Comparison of ENCODE assay signal across 8 mouse cellular contexts in genomic region chr2:116021046-116021445, GRCm38 (mm10). TPM values are rescaled to one million over a fixed set of nuclear protein-coding genes. Genes with fewer than 3 reads are reported as not detected.
DNase-seq lines count a peak whose midpoint lies in the region; ATAC-seq lines count a peak whose summit lies in the region.

No protein-coding gene starts in this region.

- intact Hi-C loops in left cerebral cortex, postnatal 25 days (cut with DNase I) = no loop called here

- peak overlapping the region; percentile 90 for H3K27ac ChIP-seq in forebrain, embryonic 11.5 days (ENCODE audit: low read depth, low read length)
- peak overlapping the region; percentile 55 for H3K27ac ChIP-seq in kidney, embryonic 16.5 days (ENCODE audit: low read length)
- H3K27ac ChIP-seq in midbrain, embryonic 11.5 days (ENCODE audit: low read depth, low read length) = peak overlapping the region; percentile 86

- no peak overlapping the region for H3K4me3 ChIP-seq in forebrain, embryonic 11.5 days (ENCODE audit: low read depth, low read length)
- no peak overlapping the region for H3K4me3 ChIP-seq in kidney, embryonic 16.5 days (ENCODE audit: low read length)
- no peak overlapping the region for H3K4me3 ChIP-seq in midbrain, embryonic 11.5 days (ENCODE audit: low read depth, low read length)

- H3K4me1 ChIP-seq in forebrain, embryonic 11.5 days (replicated peaks; ENCODE audit: control insufficient read depth, insufficient read depth, low read length) = peaks cover 26% of the 10 kb centered on the region
- peaks cover 40% of the 10 kb centered on the region for H3K4me1 ChIP-seq in kidney, embryonic 16.5 days (ENCODE audit: insufficient read depth, low read length)
- peaks cover 33% of the 10 kb centered on the region for H3K4me1 ChIP-seq in midbrain, embryonic 11.5 days (ENCODE audit: control insufficient read depth, insufficient read depth, low read length)

- H3K9me3 ChIP-seq in forebrain, embryonic 11.5 days (ENCODE audit: control insufficient read depth, low read length) = no peaks in the 10 kb centered on the region
- H3K9me3 ChIP-seq in kidney, embryonic 16.5 days (ENCODE audit: low read length) = no peaks in the 10 kb centered on the region
- H3K9me3 ChIP-seq in midbrain, embryonic 11.5 days (ENCODE audit: control insufficient read depth, low read length) = no peaks in the 10 kb centered on the region

- peak; percentile 94 for DNase-seq in R1 (ENCODE audit: low read depth, low spot score)
- DNase-seq in forebrain, embryonic 11.5 days (ENCODE audit: low spot score) = no peak
- peak; percentile 94 for DNase-seq in midbrain, embryonic 11.5 days (ENCODE audit: low spot score, missing footprints)
- no peak for DNase-seq in testis, postnatal 10 days (ENCODE audit: low spot score)
- no peak for DNase-seq in left cerebral cortex, postnatal 25 days (ENCODE audit: low spot score in 2 of 2)
- DNase-seq in testis, postnatal 14 days (ENCODE audit: low spot score) = no peak
- no peak for DNase-seq in right cerebral cortex, postnatal 36 days (ENCODE audit: low spot score in 2 of 2)

- WGBS in forebrain, embryonic 11.5 days = under 1% methylated on average over 9 of the region's 9 CpGs
- 7% methylated on average over 9 of the region's 9 CpGs for WGBS in kidney, embryonic 16.5 days
- under 1% methylated on average over 9 of the region's 9 CpGs for WGBS in midbrain, embryonic 11.5 days

- H3K9ac ChIP-seq in forebrain, embryonic 11.5 days (ENCODE audit: low read length) = peak overlapping the region; percentile 39
- peak overlapping the region; percentile 37; the same call in 1 of the 2 replicates for H3K9ac ChIP-seq in kidney, embryonic 16.5 days (replicated peaks; ENCODE audit: low read length)
- H3K9ac ChIP-seq in midbrain, embryonic 11.5 days (ENCODE audit: low read length) = peak overlapping the region; percentile 38

- no peak; the same call in 1 of the 2 replicates for ATAC-seq in forebrain, embryonic 11.5 days (replicated peaks; ENCODE audit: low FRiP score)
- peak; percentile 61; the same call in 1 of the 2 replicates for ATAC-seq in kidney, embryonic 16.5 days (ENCODE audit: low FRiP score, low TSS enrichment)
- ATAC-seq in midbrain, embryonic 11.5 days (ENCODE audit: low FRiP score) = peak; percentile 51

- no peaks in the 10 kb centered on the region for H3K27me3 ChIP-seq in forebrain, embryonic 11.5 days (ENCODE audit: control insufficient read depth, insufficient read depth, low read length)
- H3K27me3 ChIP-seq in kidney, embryonic 16.5 days (ENCODE audit: insufficient read depth, low read length) = no peaks in the 10 kb centered on the region
- H3K27me3 ChIP-seq in midbrain, embryonic 11.5 days (ENCODE audit: control insufficient read depth, insufficient read depth, low read length) = no peaks in the 10 kb centered on the region

- no peaks in the 10 kb centered on the region for H3K36me3 ChIP-seq in forebrain, embryonic 11.5 days (ENCODE audit: control insufficient read depth, insufficient read depth, low read length)
- peaks cover 4% of the 10 kb centered on the region; the same call in 1 of the 2 replicates for H3K36me3 ChIP-seq in kidney, embryonic 16.5 days (ENCODE audit: insufficient read depth, low read length)
- no peaks in the 10 kb centered on the region for H3K36me3 ChIP-seq in midbrain, embryonic 11.5 days (ENCODE audit: control insufficient read depth, insufficient read depth, low read length)

- peak overlapping the region; percentile 35; the same call in 1 of the 2 replicates for H3K4me2 ChIP-seq in forebrain, embryonic 11.5 days (ENCODE audit: low read depth, low read length, severe bottlenecking)
- no peak overlapping the region; the same call in 1 of the 2 replicates for H3K4me2 ChIP-seq in kidney, embryonic 16.5 days (replicated peaks; ENCODE audit: low read depth, low read length)
- H3K4me2 ChIP-seq in midbrain, embryonic 11.5 days = peak overlapping the region; percentile 26; the same call in 1 of the 2 replicates

RNA-seq across cellular contexts. Expression of gene Meis2, which starts 44.6 kb away (rescaled TPM):
- 75.4 and 77.2 TPM in 2 replicates for polyA plus RNA-seq in forebrain, embryonic 11.5 days (2014; fragmentation: Nextera tagmentation; extraction: Ambion mirVana)
- 72.6 and 90.3 TPM in 2 replicates for polyA plus RNA-seq in kidney, embryonic 16.5 days (2015; fragmentation: Nextera tagmentation; extraction: Ambion mirVana)
- 52.2 and 56.5 TPM in 2 replicates for polyA plus RNA-seq in midbrain, embryonic 11.5 days (2014; fragmentation: Nextera tagmentation; extraction: Ambion mirVana)
- total RNA-seq in left cerebral cortex, postnatal 25 days (2021) = 100 to 1,000 TPM in 1 of 2 experiments, 10 to 100 TPM in 1; 94.3 to 130 TPM

Comparison
In these comparisons a context has a peak if more than half of its experiments do, and no peak if none do; other contexts are left out.
1. DNase-seq: peak in R1 (single experiment) and midbrain, embryonic 11.5 days (single experiment); none in forebrain, embryonic 11.5 days (single experiment), testis, postnatal 10 days (single experiment), left cerebral cortex, postnatal 25 days (0 of 2), testis, postnatal 14 days (single experiment) and right cerebral cortex, postnatal 36 days (0 of 2).
2. Peak in every context shown above with its lines, with median percentiles within 50 percentile points of each other: H3K27ac ChIP-seq and H3K9ac ChIP-seq.